Mouse (Mus musculus) neural tube, embryonic 14.5 days (tissue): ENCODE data around the gene Ifnar2. TPM values are rescaled to one million over a fixed set of nuclear protein-coding genes. Genes with fewer than 3 reads are reported as not detected.
A peak's percentile ranks its signal among the peaks of the same experiment; 100 is the strongest.

ENCODE experiments used
- ATAC-seq: fragments of 200-750 bp; cut with Nextera tagmentation; 2 replicates; pipeline ENCODE4 v1.8.0; 2017; ENCODE audit warnings: low read depth, mild to moderate bottlenecking, moderate TSS enrichment, moderate library complexity
- H3K27ac ChIP-seq: fragments of 300-500 bp; sonication (generic); 2 replicates; pipeline ENCODE4 v1.5.1; 2014; ENCODE audit warnings: low read depth, mild to moderate bottlenecking, control low read depth, low read length, moderate library complexity, mixed read lengths
- H3K27me3 ChIP-seq: fragments of 300-500 bp; sonication (generic); 2 replicates; pipeline ENCODE4 v1.6.1; 2014; ENCODE audit warnings: low read length; ENCODE audit not compliant: control insufficient read depth, insufficient read depth
- H3K36me3 ChIP-seq: fragments of 300-500 bp; sonication (generic); 2 replicates; pipeline ENCODE4 v1.6.1; 2014; ENCODE audit warnings: low read length, mixed read lengths; ENCODE audit not compliant: control insufficient read depth, insufficient read depth
- H3K4me1 ChIP-seq: fragments of 300-500 bp; sonication (generic); 2 replicates; pipeline ENCODE4 v1.6.1; 2014; ENCODE audit warnings: low read length; ENCODE audit not compliant: control insufficient read depth, insufficient read depth
- H3K4me2 ChIP-seq: fragments of 300-500 bp; sonication (generic); 2 replicates; pipeline ENCODE4 v1.6.1; 2014; ENCODE audit warnings: mild to moderate bottlenecking, low read depth, low read length, control low read depth
- H3K4me3 ChIP-seq: fragments of 300-500 bp; sonication (generic); 2 replicates; pipeline ENCODE4 v1.5.1; 2014; ENCODE audit warnings: low read depth, low read length, control low read depth, mixed read lengths
- H3K9ac ChIP-seq: fragments of 300-500 bp; sonication (generic); replicated peaks from 2 replicates; pipeline ENCODE4 v1.6.1; 2014; ENCODE audit warnings: low read depth, mild to moderate bottlenecking, control low read depth, low read length, mixed read lengths
- H3K9me3 ChIP-seq: fragments of 300-500 bp; sonication (generic); 2 replicates; pipeline ENCODE4 v1.6.1; 2016; ENCODE audit warnings: low read length; ENCODE audit not compliant: control insufficient read depth
- WGBS: fragments of 180-500 bp; shearing (Covaris S2); extraction: QIAGEN DNeasy Blood & Tissue Kit; methylation state at CpG from one replicate; pipeline ENCODE4 v1.1.7; 2014; 5-methylcytosine and 5-hydroxymethylcytosine counted together
- polyA plus RNA-seq: library from polyadenylated mRNA; unstranded; fragments of >200 nt; fragmentation: Nextera tagmentation; extraction: Ambion mirVana; gene quantifications from 2 replicates; pipeline ENCODE4 v1.2.1, GENCODE M21; 2014

Ifnar2 gene
- polyA plus RNA-seq, 1 experiment from 2014 or later: 33.8 TPM

- no peak overlapping the region for H3K9ac ChIP-seq
- no peak for ATAC-seq
- peaks cover 20% of the 10 kb centered on the region for H3K27me3 ChIP-seq
- no peak overlapping the region for H3K4me2 ChIP-seq
- no peaks in the 10 kb centered on the region for H3K4me1 ChIP-seq
- H3K36me3 ChIP-seq: no peaks in the 10 kb centered on the region
- H3K4me3 ChIP-seq: no peak overlapping the region
- H3K9me3 ChIP-seq: no peaks in the 10 kb centered on the region
- H3K27ac ChIP-seq: no peak overlapping the region
- WGBS: 80% methylated on average over 4 of the region's 4 CpGs
These were observed 18.0 kb upstream of the Ifnar2 start for GRCm38 (mm10) chr16:91354599-91354998.

- no peak overlapping the region for H3K4me3 ChIP-seq
- no peaks in the 10 kb centered on the region for H3K4me1 ChIP-seq
- H3K9me3 ChIP-seq: no peaks in the 10 kb centered on the region
- ATAC-seq: no peak
- no peak overlapping the region for H3K4me2 ChIP-seq
- no peak overlapping the region for H3K27ac ChIP-seq
- H3K27me3 ChIP-seq: peaks cover 17% of the 10 kb centered on the region
- no peaks in the 10 kb centered on the region for H3K36me3 ChIP-seq
- H3K9ac ChIP-seq: no peak overlapping the region
- WGBS: 80% methylated on average over 12 of the region's 12 CpGs
These were observed 17.4 kb upstream of the Ifnar2 start for GRCm38 (mm10) chr16:91355160-91355559.

- no peaks in the 10 kb centered on the region for H3K9me3 ChIP-seq
- no peak overlapping the region for H3K9ac ChIP-seq
- H3K4me2 ChIP-seq: no peak overlapping the region
- H3K4me3 ChIP-seq: no peak overlapping the region
- WGBS: 79% methylated on average over 10 of the region's 10 CpGs
- H3K27me3 ChIP-seq: peaks cover 7% of the 10 kb centered on the region
- H3K27ac ChIP-seq: no peak overlapping the region
- no peak for ATAC-seq
- H3K36me3 ChIP-seq: no peaks in the 10 kb centered on the region
- H3K4me1 ChIP-seq: no peaks in the 10 kb centered on the region
These were observed 15.6 kb upstream of the Ifnar2 start for GRCm38 (mm10) chr16:91356760-91357525.

GRCm38 (mm10) chr16:91357526-91357900 is 15.1 kb upstream of the Ifnar2 start:
- H3K9me3 ChIP-seq: no peaks in the 10 kb centered on the region
- no peak overlapping the region for H3K4me3 ChIP-seq
- no peak overlapping the region for H3K9ac ChIP-seq
- H3K4me1 ChIP-seq: no peaks in the 10 kb centered on the region
- H3K36me3 ChIP-seq: no peaks in the 10 kb centered on the region
- 67% methylated on average over 10 of the region's 10 CpGs for WGBS
- ATAC-seq: no peak
- H3K27ac ChIP-seq: no peak overlapping the region
- H3K4me2 ChIP-seq: no peak overlapping the region
- H3K27me3 ChIP-seq: peaks cover 4% of the 10 kb centered on the region

- peak; percentile 46; the same call in 1 of the 2 replicates for ATAC-seq
These were observed 14.0 kb upstream of the Ifnar2 start for GRCm38 (mm10) chr16:91358555-91358954.

GRCm38 (mm10) chr16:91359531-91359930 is 13.1 kb upstream of the Ifnar2 start:
- ATAC-seq: no peak
- Histone ChIP-seq H3K36me3 (no peaks in the 10 kb centered on the region), H3K27ac (no peak overlapping the region), H3K9me3 (no peaks in the 10 kb centered on the region), H3K4me2 (no peak overlapping the region), H3K4me1 (no peaks in the 10 kb centered on the region), H3K27me3 (no peaks in the 10 kb centered on the region), H3K9ac (no peak overlapping the region), H3K4me3 (no peak overlapping the region)
- WGBS: 97% methylated on average over 13 of the region's 13 CpGs

More at GRCm38 (mm10) chr16:91358555-91358954, 14.0 kb upstream of the Ifnar2 start:
- Histone ChIP-seq H3K4me3 (no peak overlapping the region), H3K9me3 (no peaks in the 10 kb centered on the region), H3K27me3 (no peaks in the 10 kb centered on the region), H3K36me3 (no peaks in the 10 kb centered on the region), H3K4me1 (no peaks in the 10 kb centered on the region), H3K9ac (no peak overlapping the region), H3K4me2 (no peak overlapping the region), H3K27ac (no peak overlapping the region)
- 37% methylated on average over 8 of the region's 8 CpGs for WGBS

- Histone ChIP-seq H3K4me3 (no peak overlapping the region), H3K4me2 (no peak overlapping the region), H3K27me3 (no peaks in the 10 kb centered on the region), H3K36me3 (no peaks in the 10 kb centered on the region), H3K9me3 (no peaks in the 10 kb centered on the region), H3K27ac (no peak overlapping the region), H3K9ac (no peak overlapping the region), H3K4me1 (no peaks in the 10 kb centered on the region)
- no peak for ATAC-seq
- 70% methylated on average over 3 of the region's 3 CpGs for WGBS
These were observed 12.4 kb upstream of the Ifnar2 start for GRCm38 (mm10) chr16:91360162-91360561.

GRCm38 (mm10) chr16:91362006-91362405 is 10.6 kb upstream of the Ifnar2 start:
- Histone ChIP-seq H3K9ac (no peak overlapping the region), H3K27me3 (no peaks in the 10 kb centered on the region), H3K27ac (no peak overlapping the region), H3K36me3 (no peaks in the 10 kb centered on the region), H3K4me3 (no peak overlapping the region), H3K4me1 (no peaks in the 10 kb centered on the region), H3K9me3 (no peaks in the 10 kb centered on the region), H3K4me2 (no peak overlapping the region)
- 80% methylated on average over 2 of the region's 2 CpGs for WGBS
- no peak for ATAC-seq

GRCm38 (mm10) chr16:91362616-91363272 is 9.8 kb upstream of the Ifnar2 start:
- Histone ChIP-seq H3K4me3 (no peak overlapping the region), H3K9me3 (no peaks in the 10 kb centered on the region), H3K27ac (no peak overlapping the region), H3K4me2 (no peak overlapping the region), H3K4me1 (no peaks in the 10 kb centered on the region), H3K36me3 (no peaks in the 10 kb centered on the region), H3K27me3 (no peaks in the 10 kb centered on the region), H3K9ac (no peak overlapping the region)
- WGBS: 72% methylated on average over 12 of the region's 12 CpGs
- no peak for ATAC-seq
